Mouse (Mus musculus) lung, adult 18-20 months (tissue): ENCODE data around the gene Kif1b.
"Not testable (repeated sequence)": the region's sequence is repeated elsewhere in the genome, so short reads cannot be mapped to it uniquely, and the experiment has no call there.

Experiments
- DNase-seq, 2 experiments: peaks; one replicate each; pipeline ENCODE4 v3.0.0; 2022; ENCODE audit warnings: mixed read lengths in 2 of 2

Gene Kif1b

DNA sequence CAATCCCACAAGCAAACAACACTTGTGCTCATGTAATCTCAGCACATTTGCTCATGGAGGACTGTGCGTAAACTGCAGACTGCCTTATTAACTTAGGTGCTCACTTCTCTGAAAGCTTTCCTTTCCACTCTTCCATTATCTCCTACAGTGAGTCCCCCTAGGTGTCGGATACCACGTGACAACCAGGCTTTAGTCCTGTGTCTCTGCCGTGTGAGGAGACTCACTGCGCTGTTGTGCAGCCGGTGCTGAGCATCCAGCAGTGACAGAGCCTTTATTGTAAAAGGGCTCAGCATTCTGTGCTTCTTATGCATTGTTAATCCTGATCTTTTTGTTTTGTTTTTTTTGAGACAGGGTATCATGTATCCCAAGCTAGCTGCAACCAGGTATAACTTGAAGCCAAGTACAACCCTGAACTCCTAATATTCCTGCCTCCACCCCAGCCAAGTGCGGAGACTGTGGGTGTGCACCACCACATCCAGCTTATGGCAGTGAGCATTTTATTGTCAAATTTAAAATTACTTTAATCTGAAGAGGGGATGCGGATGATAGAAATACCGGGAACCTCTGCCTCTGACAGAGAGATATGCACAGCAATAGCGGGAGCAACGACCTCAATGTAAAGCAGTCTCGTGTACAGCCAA is 88.0 kb downstream of the Kif1b start:
- DNase-seq, result no peak

DNA sequence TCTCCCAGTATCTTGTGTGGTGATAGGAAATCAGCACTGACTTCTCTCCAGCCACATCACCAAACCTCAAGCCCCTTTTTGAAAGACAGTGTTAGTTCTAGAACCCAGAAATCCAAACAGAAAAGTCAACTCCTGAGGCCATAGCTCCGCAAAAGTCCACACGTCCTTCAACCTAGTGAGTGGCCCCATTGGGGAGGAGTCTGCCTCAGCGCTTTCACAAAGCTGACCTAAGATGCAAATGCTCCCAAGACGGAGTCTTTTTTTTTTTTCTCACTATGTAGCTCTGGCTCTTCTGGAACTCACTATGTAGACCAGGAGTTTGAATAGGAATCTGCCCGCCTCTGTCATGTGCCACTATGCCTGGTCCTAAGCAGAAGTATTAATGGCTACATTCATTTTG is 89.0 kb downstream of the Kif1b start:
- DNase-seq, result no peak

DNA sequence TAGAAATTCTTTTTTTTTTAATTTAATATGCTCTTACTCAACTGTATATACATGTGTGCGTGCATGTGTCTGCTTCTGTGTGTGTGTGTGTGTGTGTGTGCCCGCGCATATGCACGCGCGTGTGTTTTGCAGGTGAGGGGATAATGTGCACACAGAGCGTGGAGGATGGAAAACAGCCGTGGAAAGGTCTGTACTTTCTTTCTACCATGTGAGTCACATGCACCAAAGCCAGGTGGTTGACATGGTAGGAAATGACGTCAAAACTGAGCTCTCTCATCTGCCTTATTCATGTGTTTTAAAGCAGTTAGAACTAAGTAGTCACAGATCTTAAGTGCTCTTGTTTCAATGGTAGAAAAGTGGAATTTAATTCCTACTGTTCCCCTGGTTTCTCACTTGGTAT is 91.5 kb downstream of the Kif1b start:
- no peak for DNase-seq

DNA sequence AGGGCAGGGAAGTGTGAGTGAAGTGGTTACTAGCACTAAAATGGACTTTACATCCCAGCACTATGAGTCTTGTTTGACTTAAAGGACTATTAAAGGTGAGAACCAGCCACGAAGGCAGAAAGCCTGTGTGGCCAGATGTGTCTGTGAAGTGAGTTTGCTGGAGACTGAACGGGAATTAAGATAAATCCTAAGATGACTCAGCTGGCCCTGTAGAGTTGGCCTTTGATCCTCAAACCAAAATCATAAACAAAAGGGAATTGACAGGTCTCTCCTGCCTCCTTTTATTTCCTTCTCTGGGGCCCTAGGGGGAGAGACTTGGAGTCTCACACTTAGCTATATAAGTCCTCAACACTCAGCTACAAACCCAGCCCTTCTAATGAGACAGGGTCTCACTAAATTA is 92.1 kb downstream of the Kif1b start:
- DNase-seq, result no peak

DNA sequence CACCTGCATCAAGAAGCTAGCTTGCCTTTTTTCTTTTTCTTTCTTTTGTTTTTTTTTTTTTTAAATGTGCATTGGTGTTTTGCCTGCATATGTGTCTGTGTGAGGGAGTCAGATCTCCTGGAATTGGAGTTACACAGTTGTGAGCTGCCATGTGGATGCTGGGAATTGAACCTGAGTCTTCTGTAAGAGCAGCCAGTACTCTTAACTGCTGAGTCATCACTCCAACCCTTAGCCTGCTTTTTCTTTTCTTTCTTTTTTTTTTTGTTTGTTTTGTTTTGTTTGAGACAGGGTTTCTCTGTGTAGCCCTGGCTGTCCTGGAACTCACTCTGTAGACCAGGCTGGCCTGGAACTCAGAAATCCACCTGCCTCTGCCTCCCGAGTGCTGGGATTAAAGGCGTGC is 93.0 kb downstream of the Kif1b start:
- not testable (repeated sequence) for DNase-seq

DNA sequence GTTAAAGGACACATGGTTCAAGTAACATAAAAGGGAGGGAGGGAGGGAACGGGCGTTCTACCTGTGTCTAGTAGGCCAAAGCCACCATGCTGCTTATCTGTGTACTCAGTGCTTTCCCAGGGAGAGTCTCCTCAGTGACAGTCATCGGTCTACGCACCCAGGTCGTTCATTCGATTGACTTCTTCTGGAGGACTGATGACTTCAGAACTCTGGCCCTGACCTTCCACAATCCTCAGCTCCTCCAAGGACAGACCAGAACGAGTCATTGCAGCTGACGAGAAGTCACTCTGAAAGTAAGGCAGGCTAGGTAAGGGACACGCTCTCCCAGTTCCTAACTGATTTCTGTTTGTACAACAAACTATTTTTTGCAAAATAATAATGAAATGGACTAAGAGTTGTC is 94.0 kb downstream of the Kif1b start:
- DNase-seq, result no peak

DNA sequence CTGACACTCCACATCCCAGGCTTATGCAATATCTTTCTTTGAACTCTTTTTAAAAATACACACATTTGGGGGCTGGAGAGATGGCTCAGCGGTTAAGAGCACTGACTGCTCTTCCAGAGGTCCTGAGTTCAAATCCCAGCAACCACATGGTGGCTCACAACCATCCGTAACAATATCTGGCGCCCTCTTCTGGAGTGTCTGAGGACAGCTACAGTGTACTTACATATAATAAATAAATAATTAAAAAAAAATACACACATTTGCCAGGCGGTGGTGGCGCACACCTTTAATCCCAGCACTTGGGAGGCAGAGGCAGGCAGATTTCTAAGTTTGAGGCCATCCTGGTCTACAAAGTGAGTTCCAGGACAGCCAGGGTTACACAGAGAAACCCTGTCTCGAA is 96.1 kb downstream of the Kif1b start:
- peak in 1 of 2 experiments; percentile 21 for DNase-seq

DNA sequence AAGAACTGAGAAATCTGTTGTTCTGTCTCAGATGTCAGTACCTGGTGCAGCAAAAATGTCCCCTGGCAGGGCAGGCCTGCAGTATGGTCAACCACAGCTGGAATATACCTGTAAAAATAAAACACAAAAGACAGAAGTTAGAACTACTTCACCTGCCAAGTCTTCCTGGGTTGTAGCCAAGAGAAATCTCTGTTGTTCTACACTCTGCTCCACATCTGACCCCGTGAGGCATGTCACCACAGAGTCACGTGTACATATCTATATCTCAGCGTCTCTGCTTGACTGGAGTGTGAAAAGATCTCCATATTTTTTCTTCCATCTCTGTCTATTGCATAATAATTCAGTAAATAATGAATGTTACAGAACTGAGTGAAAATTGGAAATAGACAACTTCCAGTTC is 105.0 kb downstream of the Kif1b start:
- DNase-seq, result no peak

DNA sequence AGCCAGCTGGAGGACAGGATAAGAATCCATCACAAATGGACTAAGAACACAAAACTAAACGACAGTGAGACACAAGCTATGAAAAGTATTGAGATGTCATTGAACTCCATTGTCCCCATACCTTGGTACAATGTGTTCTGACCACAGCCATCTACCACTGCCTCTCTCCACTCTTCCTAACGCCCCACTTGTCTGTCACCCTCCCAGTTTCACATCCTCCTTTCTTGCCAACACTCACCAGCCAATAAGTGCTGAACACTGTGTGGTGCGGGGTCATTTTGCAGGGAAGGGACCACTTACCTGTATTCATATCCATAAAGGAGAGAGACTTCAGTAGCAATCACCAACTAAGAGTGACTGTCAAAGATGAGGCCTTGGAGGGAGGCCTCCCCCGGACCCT is 106.4 kb downstream of the Kif1b start:
- no peak for DNase-seq

DNA sequence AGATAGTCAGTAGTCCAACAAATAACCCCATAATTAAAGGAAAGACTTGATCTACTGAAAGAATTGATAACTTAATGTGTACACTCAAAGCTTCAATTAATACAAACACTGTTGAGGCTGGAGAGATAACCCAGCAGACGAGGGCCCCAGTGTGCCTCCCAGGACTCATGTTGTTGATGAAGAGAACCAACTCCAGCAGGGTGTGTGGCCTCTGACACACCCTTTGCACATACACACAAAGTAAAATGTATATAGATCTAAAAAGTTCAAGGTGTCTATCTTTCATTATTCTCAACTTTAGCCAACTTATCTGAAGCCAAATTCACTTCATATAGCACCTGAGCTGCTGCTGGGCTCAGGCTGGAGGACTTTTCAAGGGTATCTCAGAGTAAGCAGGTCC is 110.3 kb downstream of the Kif1b start:
- DNase-seq, result no peak

DNA sequence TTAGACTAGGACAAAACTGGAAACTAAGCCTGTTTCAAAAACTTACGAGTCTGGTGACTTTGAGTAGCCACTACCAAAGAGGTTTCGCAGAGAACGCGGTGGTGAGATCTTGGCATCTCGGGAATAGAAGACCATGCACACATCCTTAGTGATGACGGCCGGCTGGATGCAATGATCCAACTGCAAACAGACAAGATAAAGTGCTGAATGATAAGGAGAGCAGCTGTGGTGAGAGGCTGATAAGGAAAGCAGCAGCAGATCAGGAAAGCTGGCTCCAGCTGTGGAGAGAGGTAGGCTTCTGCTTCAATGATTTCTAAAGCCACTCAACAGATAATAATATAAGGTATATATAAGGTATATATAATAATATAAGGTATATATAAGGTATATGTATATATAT is 116.4 kb downstream of the Kif1b start:
- no peak for DNase-seq

DNA sequence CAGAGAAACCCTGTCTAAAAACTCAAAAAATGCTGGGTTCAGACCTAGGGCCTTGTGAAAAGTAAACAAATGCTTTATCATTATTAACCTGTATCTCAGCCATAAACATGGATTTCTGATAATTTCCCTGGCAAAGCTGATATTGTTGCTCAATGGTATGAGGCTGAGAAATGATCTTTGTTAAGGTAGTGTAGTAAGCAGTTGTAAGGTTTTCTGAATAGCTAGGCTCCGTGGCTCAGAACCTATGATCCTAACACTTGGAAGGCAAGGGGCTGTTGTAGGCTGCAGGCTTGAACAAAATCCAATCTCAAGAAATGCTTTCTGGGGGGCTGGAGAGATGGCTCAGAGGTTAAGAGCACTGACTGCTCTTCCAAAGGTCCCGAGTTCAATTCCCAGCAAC is 118.9 kb downstream of the Kif1b start:
- DNase-seq, result no peak

DNA sequence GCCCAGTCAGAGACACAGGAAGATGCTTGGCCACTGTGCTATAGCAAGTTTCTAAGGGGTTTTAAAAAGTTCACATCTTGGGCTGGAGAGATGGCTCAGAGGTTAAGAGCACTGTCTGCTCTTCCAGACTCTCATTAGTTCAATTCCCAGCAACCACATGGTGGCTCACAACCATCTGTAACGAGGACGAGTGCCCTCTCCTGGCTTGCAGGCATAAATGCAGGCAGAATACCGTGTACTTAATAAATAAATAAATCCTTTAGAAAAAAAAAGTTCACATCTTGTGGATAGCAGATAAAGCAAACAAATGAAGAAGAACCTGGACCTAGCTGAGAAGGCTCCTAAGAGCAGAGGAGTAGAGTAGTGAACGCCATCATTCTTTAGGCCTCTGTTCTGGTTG is 124.7 kb downstream of the Kif1b start:
- peak in 1 of 2 experiments; percentile 36 for DNase-seq

DNA sequence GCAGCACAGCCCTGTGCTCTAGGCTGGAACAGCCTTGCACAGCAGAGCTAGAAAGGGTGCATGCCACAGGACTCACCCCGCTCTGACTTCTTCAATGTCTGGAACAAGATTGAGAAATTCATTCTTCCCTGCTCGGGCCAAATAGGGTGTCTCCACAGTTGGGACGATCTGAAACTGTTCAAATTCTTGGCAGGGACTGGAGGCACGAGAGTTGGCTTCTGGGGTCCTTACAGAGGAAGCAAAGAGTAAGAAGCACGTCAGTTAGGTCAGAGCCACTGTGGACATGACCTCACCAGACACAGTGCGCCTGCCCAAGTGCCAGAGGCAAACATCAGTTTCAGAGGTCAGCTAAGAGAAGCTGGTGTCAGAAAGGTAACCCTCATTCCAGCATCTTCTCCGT is 125.3 kb downstream of the Kif1b start:
- DNase-seq, result peak; percentile 58 to 60

DNA sequence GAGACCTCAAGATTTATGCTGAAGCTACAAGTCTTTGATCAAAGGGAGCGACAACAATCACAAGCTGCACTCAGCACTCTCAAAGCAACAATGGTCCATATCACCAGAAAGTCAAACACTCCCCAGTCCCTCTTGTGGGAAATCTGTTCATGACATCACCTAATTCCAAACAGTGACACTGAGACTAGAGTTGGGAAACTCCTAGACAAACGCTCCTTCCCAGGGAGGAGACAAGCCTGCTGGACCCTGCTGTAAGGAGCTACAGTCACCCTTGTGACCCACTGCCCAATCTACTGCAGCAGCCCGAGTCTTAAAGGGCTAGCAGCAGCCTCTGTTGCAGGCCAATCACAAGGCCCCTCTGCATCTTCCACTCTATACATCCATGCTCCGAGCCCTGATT is 127.9 kb downstream of the Kif1b start:
- peak in 1 of 2 experiments; percentile 56 for DNase-seq

DNA sequence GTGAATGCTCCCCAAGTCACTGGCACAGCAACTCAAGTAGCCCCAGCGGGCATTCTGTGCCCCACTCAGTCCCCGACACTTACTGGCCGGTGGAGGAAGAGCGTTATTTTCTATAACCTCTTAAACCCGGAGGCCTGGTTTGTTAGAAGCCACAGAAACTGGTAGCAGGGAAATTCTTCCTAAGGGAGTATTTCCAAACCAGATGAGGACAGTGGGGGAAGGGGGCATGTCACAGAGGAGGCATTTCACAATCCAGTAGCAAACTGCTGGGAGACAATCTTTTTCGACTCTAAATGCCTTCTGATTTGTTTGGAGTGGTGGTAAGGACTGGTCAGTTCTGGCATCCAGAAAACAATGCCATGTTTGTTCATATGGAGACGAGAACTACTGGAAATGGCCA is 128.3 kb downstream of the Kif1b start:
- DNase-seq, result peak in 1 of 2 experiments; percentile 46

DNA sequence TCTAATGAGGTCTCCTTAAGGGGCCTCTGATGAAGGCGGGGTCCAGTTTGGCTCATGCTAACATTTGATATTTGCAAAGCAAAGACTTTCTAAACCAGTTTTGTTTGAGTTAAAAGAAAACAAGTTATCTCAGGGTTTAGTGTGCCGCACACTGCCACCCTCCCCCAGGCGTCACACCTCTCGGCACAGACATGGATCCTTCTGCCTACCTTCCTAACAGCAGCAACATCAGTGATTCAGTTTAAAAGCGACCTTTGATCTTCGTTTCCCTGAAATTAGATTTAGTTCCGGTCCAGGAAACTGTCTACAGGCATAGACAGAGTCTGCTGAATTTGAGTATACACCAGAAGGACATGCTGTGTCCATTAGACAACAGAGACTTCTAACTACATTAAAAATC is 129.2 kb downstream of the Kif1b start:
- no peak for DNase-seq

DNA sequence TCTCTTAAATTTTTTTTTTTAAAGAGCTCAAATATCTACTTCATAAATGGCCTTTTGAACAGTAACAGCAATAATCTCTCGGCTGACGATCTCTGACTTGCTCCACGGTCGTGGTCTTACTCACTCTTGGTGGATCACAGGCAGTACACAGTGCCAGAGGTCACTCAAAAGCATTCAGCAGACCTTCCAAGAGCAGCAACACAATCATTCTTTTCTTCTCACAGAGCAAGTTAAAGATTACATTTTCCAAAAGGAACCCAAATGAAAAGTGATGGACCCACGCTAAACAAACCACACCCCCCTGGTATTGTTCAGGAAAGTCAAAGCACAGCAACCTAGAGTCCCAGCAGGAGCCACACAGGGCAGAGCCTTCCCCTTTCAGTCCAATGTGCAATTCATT is 130.4 kb downstream of the Kif1b start:
- DNase-seq, result no peak

DNA sequence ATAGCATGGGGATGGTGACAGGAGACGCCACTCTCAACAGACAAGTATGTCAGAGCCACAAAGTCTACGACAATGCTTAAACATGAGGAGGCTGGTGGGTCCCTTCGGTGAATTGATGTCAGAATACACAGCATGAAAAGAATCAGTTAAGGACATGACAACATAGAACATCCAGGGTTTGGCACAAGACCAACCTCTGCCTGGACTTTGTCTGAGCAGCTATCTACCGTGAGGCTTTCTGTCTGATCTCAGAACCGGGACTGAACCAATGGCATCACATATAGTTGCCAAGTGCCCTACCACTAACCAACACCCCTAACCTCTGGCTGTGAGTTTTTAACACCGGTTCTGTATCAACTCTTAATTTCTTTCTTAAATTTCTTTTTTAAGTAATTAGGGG is 130.8 kb downstream of the Kif1b start:
- no peak for DNase-seq

DNA sequence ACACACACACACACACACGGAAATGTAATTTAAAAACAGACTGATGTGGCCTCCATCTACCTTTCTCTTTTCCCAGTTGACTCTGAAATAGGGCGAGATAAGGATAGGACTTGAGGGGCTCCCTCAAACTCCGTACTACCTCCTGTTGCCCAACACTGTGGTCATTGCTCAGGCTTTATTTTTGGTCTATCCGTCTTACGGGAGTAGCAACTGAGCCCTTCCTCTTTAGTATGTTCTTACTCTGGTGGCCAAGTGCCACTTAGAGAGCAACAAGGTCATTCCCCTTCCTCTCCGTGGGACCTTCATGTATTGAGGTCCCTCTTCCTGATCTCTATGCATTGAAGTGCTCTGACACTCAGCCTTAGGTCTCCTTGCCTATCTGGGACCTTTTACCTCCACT is 133.8 kb downstream of the Kif1b start:
- DNase-seq, result peak in 1 of 2 experiments; percentile 42

DNA sequence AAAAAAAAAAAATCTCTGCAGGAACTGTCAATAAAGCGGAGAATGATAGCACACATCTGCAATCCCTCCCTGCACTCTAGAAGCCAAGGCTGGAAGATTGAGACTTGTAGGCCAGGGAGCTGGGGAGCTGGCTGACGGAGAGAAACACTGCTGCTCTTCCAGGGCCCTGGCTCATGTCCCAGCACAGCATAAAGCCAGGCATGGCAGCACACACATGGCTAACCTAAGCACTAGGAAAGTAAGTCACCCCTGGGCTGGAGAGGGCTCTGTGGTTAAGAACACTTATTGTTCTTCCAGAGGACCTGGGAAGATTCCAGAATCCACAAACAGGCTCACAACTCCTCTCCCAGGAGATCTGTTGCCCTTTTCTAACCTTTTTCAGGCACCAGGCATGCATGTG is 134.8 kb downstream of the Kif1b start:
- peak; percentile 68 to 76 for DNase-seq

DNA sequence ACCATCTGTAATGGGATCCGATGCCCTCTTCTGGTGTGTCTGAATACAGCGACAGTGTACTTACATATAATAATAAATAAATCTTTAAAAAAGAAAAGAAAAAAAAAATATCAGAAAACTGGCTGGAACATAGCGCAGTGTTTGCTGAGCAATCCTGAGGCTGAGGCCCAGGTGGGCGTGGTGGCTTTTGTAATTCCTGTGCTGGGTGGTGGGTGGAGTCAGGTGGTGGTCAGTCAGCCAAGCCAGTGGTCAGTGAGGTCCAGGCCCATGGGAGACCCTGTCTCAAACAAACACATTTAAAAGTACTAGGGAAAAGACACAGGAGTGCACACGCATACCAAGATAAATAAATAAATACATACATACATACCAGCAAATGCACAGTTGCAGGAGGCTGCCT is 135.4 kb downstream of the Kif1b start:
- peak; percentile 67 to 72 for DNase-seq

DNA sequence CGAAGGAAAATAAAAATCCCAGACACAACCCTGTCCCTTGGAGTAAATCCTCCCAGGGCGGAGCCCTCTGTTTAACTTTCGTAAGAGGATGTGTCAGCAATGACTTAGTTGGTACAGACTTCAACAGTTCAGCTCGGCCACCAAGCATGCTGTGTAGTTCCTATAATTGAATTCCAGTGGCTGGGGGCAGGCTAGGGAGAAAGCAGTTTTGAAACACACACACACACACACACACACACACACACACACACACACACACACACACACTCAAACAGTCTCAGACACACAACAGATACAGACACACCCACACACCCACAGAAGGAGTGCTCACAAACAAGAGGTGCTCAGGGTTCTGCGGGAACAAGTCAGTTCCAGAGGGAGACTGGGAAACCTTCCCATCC is 135.9 kb downstream of the Kif1b start:
- peak; percentile 62 to 74 for DNase-seq

DNA sequence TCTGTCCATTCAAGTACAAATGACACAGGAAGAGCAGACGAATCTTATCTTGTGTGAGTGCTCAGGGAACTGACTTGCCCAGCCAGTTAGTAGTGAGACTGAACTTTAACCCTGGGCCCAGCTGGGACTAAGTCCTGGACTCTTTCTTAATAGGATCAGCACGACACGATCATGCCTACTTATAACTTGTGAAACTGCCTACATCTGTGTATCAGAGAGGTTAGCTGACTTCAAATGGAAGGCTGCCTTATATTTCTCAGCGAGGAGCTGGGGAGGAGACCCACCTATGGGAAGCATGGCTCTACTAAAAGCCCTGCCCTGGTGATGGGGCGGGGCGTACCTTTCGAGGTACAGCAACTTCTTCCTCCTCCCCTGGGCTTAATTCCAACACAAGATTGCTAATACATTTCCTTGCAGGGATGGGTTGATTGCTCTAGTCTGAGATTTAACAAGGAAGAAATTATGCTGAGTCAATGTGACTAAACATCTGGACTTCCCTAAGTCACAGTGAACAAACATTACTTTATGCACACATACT is 137.0 kb downstream of the Kif1b start:
- DNase-seq, result peak; percentile 70 to 79

DNA sequence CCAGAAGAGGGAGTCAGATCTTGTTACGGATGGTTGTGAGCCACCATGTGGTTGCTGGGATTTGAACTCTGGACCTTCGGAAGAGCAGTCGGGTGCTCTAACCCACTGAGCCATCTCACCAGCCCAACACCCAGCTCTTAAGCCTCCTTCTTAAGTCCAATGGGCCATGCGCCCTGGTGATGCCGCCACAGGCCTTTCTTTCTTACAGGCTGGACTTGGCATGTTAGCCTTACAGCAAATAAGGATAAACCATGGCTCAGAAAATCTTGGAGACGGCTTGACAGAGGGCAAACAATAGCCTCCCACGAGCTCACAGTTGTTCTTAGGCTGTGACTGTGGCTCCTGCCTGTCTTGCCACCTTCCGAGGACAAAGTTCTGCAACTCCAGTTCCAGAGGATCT is 137.6 kb downstream of the Kif1b start:
- not testable (repeated sequence) for DNase-seq
